Mouse (Mus musculus): ENCODE measurements around the gene St6galnac6. TPM values are rescaled to one million over a fixed set of nuclear protein-coding genes. Genes with fewer than 3 reads are reported as not detected.

Gene St6galnac6
- total RNA-seq, 2 experiments from 2014 or later: 99.1 to 104 TPM

- peak; percentile 51 to 71 for DNase-seq (ENCODE audit: low spot score in 2 of 2)
These were observed 11.2 kb downstream of the St6galnac6 start for GRCm38 (mm10) chr2:32610610-32611229.

- DNase-seq (ENCODE audit: low spot score in 2 of 2): no peak
These were observed 12.8 kb downstream of the St6galnac6 start for GRCm38 (mm10) chr2:32612274-32612673.

GRCm38 (mm10) chr2:32617109-32617508 is 17.6 kb downstream of the St6galnac6 start:
- DNase-seq (ENCODE audit: low spot score in 2 of 2): no peak

GRCm38 (mm10) chr2:32617601-32618000 is 18.1 kb downstream of the St6galnac6 start:
- DNase-seq (ENCODE audit: low spot score in 2 of 2): no peak

- DNase-seq (ENCODE audit: low spot score in 2 of 2): no peak
These were observed 18.5 kb downstream of the St6galnac6 start for GRCm38 (mm10) chr2:32618051-32618450.

- no peak for DNase-seq (ENCODE audit: low spot score in 2 of 2)
These were observed 21.4 kb downstream of the St6galnac6 start for GRCm38 (mm10) chr2:32620682-32621516.

- DNase-seq (ENCODE audit: low spot score in 2 of 2): no peak
These were observed 22.0 kb downstream of the St6galnac6 start, which contains the start of gene Ak1 for GRCm38 (mm10) chr2:32621517-32621859. TSS of gene Ak1 (plus strand) at chr2:32621758.

- no peak for DNase-seq (ENCODE audit: low spot score in 2 of 2)
These were observed 24.7 kb downstream of the St6galnac6 start for GRCm38 (mm10) chr2:32624111-32624748.

- peak; percentile 78 to 83 for DNase-seq (ENCODE audit: low spot score in 2 of 2)
These were observed 25.8 kb downstream of the St6galnac6 start for GRCm38 (mm10) chr2:32625212-32625872.

- DNase-seq (ENCODE audit: low spot score in 2 of 2): peak; percentile 53 to 63
These were observed 26.6 kb downstream of the St6galnac6 start for GRCm38 (mm10) chr2:32625873-32626694.

- no peak for DNase-seq (ENCODE audit: low spot score in 2 of 2)
These were observed 27.9 kb downstream of the St6galnac6 start for GRCm38 (mm10) chr2:32627266-32628043.

GRCm38 (mm10) chr2:32628044-32628550 is 28.6 kb downstream of the St6galnac6 start:
- DNase-seq (ENCODE audit: low spot score in 2 of 2): no peak

- peak; percentile 77 to 84 for DNase-seq (ENCODE audit: low spot score in 2 of 2)
These were observed 29.2 kb downstream of the St6galnac6 start for GRCm38 (mm10) chr2:32628729-32629128.

GRCm38 (mm10) chr2:32629276-32629976 is 29.9 kb downstream of the St6galnac6 start:
- peak; percentile 62 to 64 for DNase-seq (ENCODE audit: low spot score in 2 of 2)

GRCm38 (mm10) chr2:32630036-32630435 is 30.5 kb downstream of the St6galnac6 start:
- DNase-seq (ENCODE audit: low spot score in 2 of 2): no peak

- no peak for DNase-seq (ENCODE audit: low spot score in 2 of 2)
These were observed 31.5 kb downstream of the St6galnac6 start for GRCm38 (mm10) chr2:32631046-32631445.

GRCm38 (mm10) chr2:32631737-32632394 is 32.4 kb downstream of the St6galnac6 start:
- peak; percentile 82 to 87 for DNase-seq (ENCODE audit: low spot score in 2 of 2)

GRCm38 (mm10) chr2:32633660-32634059 is 34.2 kb downstream of the St6galnac6 start:
- no peak for DNase-seq (ENCODE audit: low spot score in 2 of 2)
